22 mouse cellular contexts compared by ENCODE assay signal in genomic region chr5:97304921-97305320, GRCm38 (mm10).
"Had no signal": no experiment of that assay in that cellular context is flagged by ENCODE, and none has a peak within 500 bp of the region (broad histone marks: within the 10 kb centered on the region; RNA-seq: fewer than 3 reads in every experiment).

No protein-coding gene starts in this region.

- H3K4me3 ChIP-seq: kidney, embryonic 15.5 days; limb, embryonic 12.5 days; limb, embryonic 15.5 days; midbrain, embryonic 12.5 days; myocyte; neural tube, embryonic 13.5 days; stomach, embryonic 15.5 days had no signal

- H3K9me3 ChIP-seq: kidney, embryonic 15.5 days; limb, embryonic 12.5 days; limb, embryonic 15.5 days; midbrain, embryonic 12.5 days; neural tube, embryonic 13.5 days; stomach, embryonic 15.5 days had no signal

- DNase-seq: kidney, postnatal 10 days; kidney, postnatal 36 days; left cerebral cortex, postnatal 4 days; liver, postnatal 0 days; lung, embryonic 14.5 days; retina, postnatal 1 day; right cerebral cortex, postnatal 25 days; spleen, adult 18-20 months; thymus, adult 18-20 months; thymus, postnatal 25 days had no signal

- ATAC-seq: liver, postnatal 0 days; lung, postnatal 0 days; midbrain, embryonic 16.5 days had no signal

- H3K27ac ChIP-seq: kidney, embryonic 15.5 days; limb, embryonic 12.5 days; limb, embryonic 15.5 days; liver, embryonic 14.5 days; macrophage; midbrain, embryonic 12.5 days; neural tube, embryonic 13.5 days; stomach, embryonic 15.5 days had no signal

- H3K9ac ChIP-seq: kidney, embryonic 15.5 days; limb, embryonic 12.5 days; limb, embryonic 15.5 days; liver, embryonic 14.5 days; liver, postnatal 0 days; lung, embryonic 14.5 days; midbrain, embryonic 12.5 days; neural tube, embryonic 13.5 days; stomach, embryonic 15.5 days had no signal

- H3K27me3 ChIP-seq: kidney, embryonic 15.5 days; limb, embryonic 12.5 days; limb, embryonic 15.5 days; midbrain, embryonic 12.5 days; neural tube, embryonic 13.5 days; stomach, embryonic 15.5 days had no signal

- H3K36me3 ChIP-seq: kidney, embryonic 15.5 days; limb, embryonic 12.5 days; limb, embryonic 15.5 days; midbrain, embryonic 12.5 days; neural tube, embryonic 13.5 days; stomach, embryonic 15.5 days had no signal

- H3K4me1 ChIP-seq: kidney, embryonic 15.5 days; limb, embryonic 15.5 days; midbrain, embryonic 12.5 days; neural tube, embryonic 13.5 days; stomach, embryonic 15.5 days had no signal

- H3K4me2 ChIP-seq: kidney, embryonic 15.5 days; limb, embryonic 12.5 days; limb, embryonic 15.5 days; liver, embryonic 11.5 days; lung, embryonic 14.5 days; midbrain, embryonic 12.5 days; neural tube, embryonic 13.5 days; stomach, embryonic 15.5 days had no signal
